Mouse (Mus musculus) embryonic facial prominence, embryonic 13.5 days (tissue): ENCODE data around the gene Stk36. TPM values are rescaled to one million over a fixed set of nuclear protein-coding genes. Genes with fewer than 3 reads are reported as not detected.
A peak's percentile ranks its signal among the peaks of the same experiment; 100 is the strongest.

ENCODE experiments used
- ATAC-seq: fragments of 200-750 bp; cut with Nextera tagmentation; 2 replicates; pipeline ENCODE4 v1.8.0; 2017; ENCODE audit warnings: low read depth; ENCODE audit not compliant: insufficient number of reproducible peaks, insufficient read depth, low FRiP score, low TSS enrichment
- H3K27ac ChIP-seq: fragments of 300-500 bp; sonication (generic); 2 replicates; pipeline ENCODE4 v1.5.1; 2015; ENCODE audit warnings: moderate library complexity, mild to moderate bottlenecking, inconsistent platforms
- H3K27me3 ChIP-seq: fragments of 300-500 bp; sonication (generic); 2 replicates; pipeline ENCODE4 v1.6.1; 2015; ENCODE audit warnings: mild to moderate bottlenecking, inconsistent platforms
- H3K36me3 ChIP-seq: fragments of 300-500 bp; sonication (generic); 2 replicates; pipeline ENCODE4 v1.6.1; 2015; ENCODE audit warnings: mild to moderate bottlenecking, inconsistent platforms
- H3K4me1 ChIP-seq: fragments of 300-500 bp; sonication (generic); 2 replicates; pipeline ENCODE4 v1.6.1; 2015; ENCODE audit warnings: inconsistent platforms
- H3K4me2 ChIP-seq: fragments of 300-500 bp; sonication (generic); 2 replicates; pipeline ENCODE4 v1.6.1; 2015; ENCODE audit warnings: moderate library complexity, mild to moderate bottlenecking, inconsistent platforms
- H3K4me3 ChIP-seq: fragments of 300-500 bp; sonication (generic); 2 replicates; pipeline ENCODE4 v1.5.1; 2015; ENCODE audit warnings: mild to moderate bottlenecking, inconsistent platforms
- H3K9ac ChIP-seq: fragments of 300-500 bp; sonication (generic); 2 replicates; pipeline ENCODE4 v1.6.1; 2015; ENCODE audit warnings: mild to moderate bottlenecking, inconsistent platforms
- H3K9me3 ChIP-seq: fragments of 300-500 bp; sonication (generic); 2 replicates; pipeline ENCODE4 v1.6.1; 2016; ENCODE audit warnings: inconsistent platforms
- WGBS: fragments of 180-500 bp; shearing (Covaris S2); methylation state at CpG from one replicate; pipeline ENCODE4 v1.1.7; 2015; ENCODE audit warnings: mixed read lengths; 5-methylcytosine and 5-hydroxymethylcytosine counted together
- polyA plus RNA-seq: library from polyadenylated mRNA; unstranded; fragments of >200 nt; fragmentation: Nextera tagmentation; extraction: Ambion mirVana; gene quantifications from 2 replicates; pipeline ENCODE4 v1.2.1, GENCODE M21; 2015

The Stk36 gene
- polyA plus RNA-seq, 1 experiment from 2014 or later = 9.4 TPM

GRCm38 (mm10) chr1:74624183-74624582 is 22.9 kb downstream of the Stk36 start:
- Histone ChIP-seq H3K27ac (no peak overlapping the region), H3K9ac (no peak overlapping the region), H3K4me2 (no peak overlapping the region), H3K4me1 (no peaks in the 10 kb centered on the region), H3K36me3 (peaks cover 33% of the 10 kb centered on the region), H3K9me3 (no peaks in the 10 kb centered on the region), H3K4me3 (no peak overlapping the region), H3K27me3 (no peaks in the 10 kb centered on the region)
- ATAC-seq = no peak
- WGBS = 89% methylated on average over 1 of the region's 1 CpGs

DNA sequence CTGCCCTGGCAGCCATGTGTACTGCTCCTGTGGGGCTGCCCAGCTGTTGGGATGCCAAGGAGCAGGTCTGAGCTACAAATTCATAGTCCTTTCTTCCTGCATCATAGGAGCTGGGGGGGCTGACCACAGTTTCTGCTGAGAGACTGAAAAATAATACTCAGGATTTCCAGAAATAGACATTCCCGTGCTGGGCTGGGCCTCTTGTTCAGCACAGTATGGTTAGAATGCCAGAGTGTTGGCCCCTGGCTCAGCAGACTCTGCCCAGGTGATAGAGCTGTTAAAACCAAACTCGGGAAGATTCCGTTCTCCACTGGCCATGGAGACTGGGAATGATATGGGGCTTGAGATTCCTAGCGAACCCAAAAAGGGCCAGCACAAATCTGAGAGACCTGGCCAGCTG is 24.8 kb downstream of the Stk36 start:
- 83% methylated on average over 4 of the region's 4 CpGs for WGBS

DNA sequence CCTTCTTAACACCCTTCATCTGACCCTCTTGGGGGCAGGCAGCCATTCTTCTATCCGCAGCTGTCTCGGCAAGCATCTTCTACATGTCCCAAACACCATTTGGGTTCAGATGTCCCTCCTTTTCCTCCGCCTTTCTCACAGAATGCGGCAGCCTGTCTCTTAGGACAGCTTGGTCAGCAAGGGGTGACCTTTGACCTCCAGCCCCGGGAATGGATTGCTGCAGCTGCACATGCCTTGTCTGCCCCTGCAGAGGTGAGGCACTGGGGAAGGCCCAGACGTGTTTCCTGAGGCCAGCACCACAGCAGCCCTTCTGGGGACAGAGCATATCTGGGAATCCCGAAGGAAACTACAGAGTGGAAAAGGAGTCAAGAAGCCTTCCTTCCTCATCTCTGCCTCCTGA is 26.8 kb downstream of the Stk36 start:
- Histone ChIP-seq H3K27ac (no peak overlapping the region), H3K9me3 (no peaks in the 10 kb centered on the region), H3K4me3 (no peak overlapping the region), H3K27me3 (no peaks in the 10 kb centered on the region), H3K4me2 (no peak overlapping the region), H3K9ac (no peak overlapping the region), H3K4me1 (no peaks in the 10 kb centered on the region), H3K36me3 (peaks cover 27% of the 10 kb centered on the region)
- WGBS = 37% methylated on average over 7 of the region's 7 CpGs
- ATAC-seq = no peak

More for the DNA sequence above, 24.8 kb downstream of the Stk36 start:
- Histone ChIP-seq H3K9me3 (no peaks in the 10 kb centered on the region), H3K27me3 (no peaks in the 10 kb centered on the region), H3K9ac (no peak overlapping the region), H3K27ac (no peak overlapping the region), H3K36me3 (peaks cover 33% of the 10 kb centered on the region), H3K4me3 (no peak overlapping the region), H3K4me1 (no peaks in the 10 kb centered on the region), H3K4me2 (no peak overlapping the region)
- no peak for ATAC-seq

DNA sequence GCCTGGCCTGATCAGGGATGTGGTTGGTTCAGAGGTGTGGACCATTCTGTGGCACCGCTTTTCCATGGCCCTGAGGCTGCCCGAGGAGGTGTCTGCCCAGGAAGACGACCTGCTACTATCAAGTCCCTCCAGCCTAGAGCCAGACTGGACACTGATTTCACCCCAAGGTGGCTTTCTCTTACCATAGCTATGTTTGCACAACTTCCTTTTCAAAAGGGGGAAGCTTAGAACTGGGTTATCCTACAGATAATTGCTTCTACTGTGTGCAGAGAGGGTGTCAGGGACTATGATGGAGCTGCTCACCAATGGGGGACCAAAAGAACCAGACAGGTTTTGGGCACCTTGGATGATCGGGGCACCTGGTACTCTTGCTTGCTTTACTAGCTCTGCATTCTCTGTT is 31.5 kb downstream of the Stk36 start:
- Histone ChIP-seq H3K4me1 (0 out of 2 replicates have a peak, but pooled peaks cover under 1% of the 10 kb centered on the region), H3K27me3 (no peaks in the 10 kb centered on the region), H3K4me2 (no peak overlapping the region), H3K9ac (no peak overlapping the region), H3K36me3 (peaks cover 33% of the 10 kb centered on the region), H3K27ac (no peak overlapping the region), H3K9me3 (no peaks in the 10 kb centered on the region), H3K4me3 (no peak overlapping the region)
- 82% methylated on average over 4 of the region's 4 CpGs for WGBS
- no peak for ATAC-seq

DNA sequence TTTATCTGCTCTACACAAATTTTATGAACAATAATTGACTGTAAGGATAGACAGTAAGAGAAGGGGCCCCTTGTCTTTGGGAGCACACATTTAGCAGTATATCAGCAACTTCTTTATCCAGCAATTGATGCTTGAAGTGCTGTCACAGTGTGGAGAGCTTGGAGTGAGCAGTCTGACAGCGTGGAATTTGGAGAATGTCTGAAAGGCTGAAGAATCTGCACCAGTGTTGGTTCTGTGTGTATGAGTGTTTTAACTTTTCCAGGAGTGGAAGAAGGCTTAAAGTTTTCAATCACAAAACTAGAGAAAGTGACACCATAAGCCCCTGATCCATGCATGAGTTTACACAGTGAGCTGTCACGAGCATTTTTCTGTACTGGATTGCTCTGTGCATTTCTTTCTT is 42.3 kb downstream of the Stk36 start:
- Histone ChIP-seq H3K4me2 (no peak overlapping the region), H3K9ac (no peak overlapping the region), H3K9me3 (no peaks in the 10 kb centered on the region), H3K27ac (no peak overlapping the region), H3K36me3 (no peaks in the 10 kb centered on the region), H3K27me3 (no peaks in the 10 kb centered on the region), H3K4me3 (no peak overlapping the region), H3K4me1 (no peaks in the 10 kb centered on the region)
- WGBS = 67% methylated on average over 2 of the region's 2 CpGs
- no peak for ATAC-seq

- Histone ChIP-seq H3K4me1 (no peaks in the 10 kb centered on the region), H3K27me3 (no peaks in the 10 kb centered on the region), H3K36me3 (no peaks in the 10 kb centered on the region), H3K9ac (no peak overlapping the region), H3K9me3 (no peaks in the 10 kb centered on the region), H3K4me2 (no peak overlapping the region), H3K27ac (no peak overlapping the region), H3K4me3 (no peak overlapping the region)
- ATAC-seq = no peak
These were observed 42.7 kb downstream of the Stk36 start for GRCm38 (mm10) chr1:74643926-74644325.

- Histone ChIP-seq H3K4me2 (peak within 1 kb of the TSS; percentile 62), H3K9me3 (no peaks in the 10 kb centered on the region), H3K4me3 (peak within 1 kb of the TSS; percentile 91), H3K27ac (peak within 1 kb of the TSS; percentile 82), H3K27me3 (no peaks in the 10 kb centered on the region), H3K9ac (peak within 1 kb of the TSS; percentile 89), H3K36me3 (peaks cover 6% of the 10 kb centered on the region; the same call in 1 of the 2 replicates), H3K4me1 (peaks cover 14% of the 10 kb centered on the region)
- WGBS = under 1% methylated on average over 57 of the region's 66 CpGs
- ATAC-seq = peak; percentile 98
These were observed 60.4 kb downstream of the Stk36 start, which contains the start of gene Ttll4 for GRCm38 (mm10) chr1:74661448-74662195. Gene Ttll4, plus strand, starts transcription at chr1:74661745.

DNA sequence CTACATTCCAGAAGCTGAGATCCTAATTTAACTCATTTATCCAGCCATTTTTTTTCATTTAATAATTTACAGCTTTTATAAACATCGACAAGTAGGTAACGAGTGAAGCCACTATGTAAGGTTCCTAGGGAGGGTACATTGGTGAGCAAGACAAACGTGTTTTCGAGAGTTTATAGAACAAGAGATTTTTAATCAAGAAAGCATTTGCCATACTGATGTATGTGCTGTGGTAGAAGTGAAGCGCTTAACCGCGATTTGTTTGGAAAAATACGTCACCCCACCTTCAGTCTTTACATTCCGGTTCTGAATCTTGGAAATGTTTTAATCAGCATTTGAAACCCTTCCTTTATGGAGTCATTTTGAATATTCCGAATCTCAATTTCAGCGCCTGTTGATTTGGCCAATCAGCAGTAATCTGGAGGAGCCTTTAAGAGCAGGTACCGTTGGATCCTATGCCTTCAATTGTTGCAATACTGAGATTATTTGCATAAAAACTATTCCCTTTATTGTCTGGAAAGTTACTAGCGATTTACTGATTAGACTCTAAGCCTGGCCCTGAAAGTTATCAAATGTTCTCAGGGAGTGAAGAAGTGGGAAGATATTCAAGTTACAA is 61.1 kb downstream of the Stk36 start:
- Histone ChIP-seq H3K36me3 (peaks cover 6% of the 10 kb centered on the region; the same call in 1 of the 2 replicates), H3K9me3 (no peaks in the 10 kb centered on the region), H3K27me3 (no peaks in the 10 kb centered on the region), H3K9ac (peak overlapping the region; percentile 89), H3K4me2 (peak overlapping the region; percentile 62), H3K4me3 (peak overlapping the region; percentile 91), H3K4me1 (peaks cover 14% of the 10 kb centered on the region), H3K27ac (peak overlapping the region; percentile 82)
- no peak for ATAC-seq
- WGBS = 1% methylated on average over 13 of the region's 13 CpGs

DNA sequence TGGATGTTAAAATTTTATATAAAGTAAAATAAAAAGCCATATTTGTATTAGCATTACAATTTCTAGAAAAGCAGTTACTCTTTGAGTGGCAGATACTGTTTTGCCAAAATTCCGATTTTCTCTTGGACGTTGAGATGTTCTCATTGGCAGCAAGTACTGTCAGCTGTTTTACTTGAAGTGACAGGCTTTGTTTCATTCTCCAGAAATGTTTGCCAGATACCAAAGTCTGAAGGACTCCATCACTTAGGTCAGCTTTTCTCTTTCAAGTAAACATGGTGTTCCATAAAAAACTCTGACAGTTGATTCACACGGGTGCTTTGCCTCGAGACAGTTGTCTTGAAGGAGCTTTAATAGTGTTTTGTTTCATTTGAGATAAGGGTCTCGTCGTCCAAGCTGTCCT is 63.9 kb downstream of the Stk36 start:
- Histone ChIP-seq H3K9me3 (no peaks in the 10 kb centered on the region), H3K9ac (no peak overlapping the region), H3K4me3 (no peak overlapping the region), H3K36me3 (peaks cover 10% of the 10 kb centered on the region), H3K4me2 (no peak overlapping the region), H3K27ac (no peak overlapping the region), H3K27me3 (no peaks in the 10 kb centered on the region), H3K4me1 (peaks cover 14% of the 10 kb centered on the region)
- no peak for ATAC-seq
- WGBS = 79% methylated on average over 6 of the region's 6 CpGs

- Histone ChIP-seq H3K4me3 (no peak overlapping the region), H3K9me3 (no peaks in the 10 kb centered on the region), H3K9ac (no peak overlapping the region), H3K4me2 (no peak overlapping the region), H3K36me3 (peaks cover 26% of the 10 kb centered on the region), H3K27ac (no peak overlapping the region), H3K27me3 (no peaks in the 10 kb centered on the region), H3K4me1 (peaks cover 3% of the 10 kb centered on the region; the same call in 1 of the 2 replicates)
- 94% methylated on average over 3 of the region's 3 CpGs for WGBS
- no peak for ATAC-seq
These were observed 67.1 kb downstream of the Stk36 start for GRCm38 (mm10) chr1:74668371-74668770.

DNA sequence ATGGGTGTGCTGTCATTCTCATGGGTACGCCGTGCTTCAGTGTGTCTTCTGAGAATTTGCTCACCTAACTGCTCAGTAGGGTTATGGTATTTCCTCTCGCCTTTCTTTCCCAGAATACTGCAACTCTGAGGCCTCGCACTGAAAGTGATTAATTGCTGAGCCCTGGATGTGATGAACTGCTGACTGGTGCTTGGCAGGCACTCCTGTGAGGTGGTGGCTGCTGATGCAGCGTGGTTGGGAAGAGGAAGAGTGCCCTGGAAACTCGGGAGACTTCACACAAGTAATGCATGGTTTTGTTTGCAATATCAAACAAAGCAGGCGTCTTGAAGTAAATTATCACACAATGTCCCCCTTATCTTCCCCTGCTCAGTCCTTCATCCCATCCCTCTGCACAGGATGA is 71.5 kb downstream of the Stk36 start:
- Histone ChIP-seq H3K4me2 (no peak overlapping the region), H3K9ac (no peak overlapping the region), H3K4me1 (no peaks in the 10 kb centered on the region), H3K27me3 (no peaks in the 10 kb centered on the region), H3K36me3 (peaks cover 27% of the 10 kb centered on the region), H3K9me3 (no peaks in the 10 kb centered on the region), H3K4me3 (no peak overlapping the region), H3K27ac (no peak overlapping the region)
- no peak for ATAC-seq
- 88% methylated on average over 7 of the region's 7 CpGs for WGBS

DNA sequence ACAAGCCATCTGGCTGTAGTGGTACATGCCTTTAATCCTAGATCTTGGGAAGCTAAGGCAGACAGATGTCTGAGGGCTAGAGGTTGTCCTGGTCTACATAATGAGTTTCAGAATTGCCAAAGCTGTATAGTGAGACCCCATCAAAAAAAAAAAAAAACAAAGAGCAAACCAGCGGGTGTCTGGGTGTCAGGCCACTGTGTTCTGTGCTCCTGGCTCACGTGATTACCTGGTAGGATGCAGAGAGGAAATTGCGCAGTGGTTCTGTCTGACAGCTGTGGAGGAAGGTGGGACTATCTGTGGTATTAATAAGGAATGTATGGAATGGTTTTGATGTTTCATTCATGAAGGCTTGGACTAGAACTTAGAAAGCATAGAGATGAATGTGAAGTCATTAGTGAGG is 75.6 kb downstream of the Stk36 start:
- Histone ChIP-seq H3K9ac (no peak overlapping the region), H3K9me3 (no peaks in the 10 kb centered on the region), H3K4me2 (no peak overlapping the region), H3K4me1 (no peaks in the 10 kb centered on the region), H3K4me3 (no peak overlapping the region), H3K36me3 (peaks cover 52% of the 10 kb centered on the region), H3K27ac (no peak overlapping the region), H3K27me3 (no peaks in the 10 kb centered on the region)
- 79% methylated on average over 3 of the region's 3 CpGs for WGBS
- no peak for ATAC-seq
